Mouse (Mus musculus) CH12.LX (cell line): ENCODE measurements around the gene Kxd1.

Experiments used
- CHD1 ChIP-seq: IDR thresholded peaks from 2 replicates; pipeline ENCODE4 v1.6.1; 2012; ENCODE audit warnings: low read depth, low read length, improper control_type of control experiment, inconsistent platforms
- CTCF ChIP-seq, 2 experiments: IDR thresholded peaks in 1 of 2; conservative IDR thresholded peaks in 1 of 2; 2 replicates each; pipeline ENCODE4 v1.5.1; 2011 to 2012; ENCODE audit warnings: low read depth in 2 of 2, low read length in 2 of 2, improper control_type of control experiment in 1 of 2, inconsistent platforms in 1 of 2, mild to moderate bottlenecking in 1 of 2, moderate library complexity in 1 of 2
- ELF1 ChIP-seq: IDR thresholded peaks from 2 replicates; pipeline ENCODE4 v1.6.1; 2014; ENCODE audit warnings: low read depth, mild to moderate bottlenecking, inconsistent platforms, low read length, improper control_type of control experiment
- ETS1 ChIP-seq: conservative IDR thresholded peaks from 2 replicates; pipeline ENCODE4 v1.6.1; 2012; ENCODE audit warnings: low read depth, mild to moderate bottlenecking, inconsistent platforms, low read length, improper control_type of control experiment, moderate library complexity
- HCFC1 ChIP-seq: IDR thresholded peaks from 2 replicates; pipeline ENCODE4 v1.6.1; 2012; ENCODE audit warnings: low read depth, mild to moderate bottlenecking, inconsistent platforms, low read length, improper control_type of control experiment
- JUND ChIP-seq: conservative IDR thresholded peaks from 2 replicates; pipeline ENCODE4 v1.6.1; 2011; ENCODE audit warnings: low read depth, low read length, improper control_type of control experiment
- MAZ ChIP-seq: IDR thresholded peaks from 2 replicates; pipeline ENCODE4 v1.6.1; 2012; ENCODE audit warnings: low read depth, mild to moderate bottlenecking, inconsistent platforms, low read length, improper control_type of control experiment, moderate library complexity
- MXI1 ChIP-seq: IDR thresholded peaks from 2 replicates; pipeline ENCODE4 v1.6.1; 2011; ENCODE audit warnings: mild to moderate bottlenecking, low read depth, low read length, improper control_type of control experiment
- POLR2A ChIP-seq: IDR thresholded peaks from 2 replicates; pipeline ENCODE4 v1.6.1; 2011; ENCODE audit warnings: low read depth, mild to moderate bottlenecking, improper control_type of control experiment, low read length
- POLR2AphosphoS2 ChIP-seq: IDR thresholded peaks from 2 replicates; pipeline ENCODE4 v1.6.1; 2011; ENCODE audit warnings: low read depth, low read length, improper control_type of control experiment
- SIN3A ChIP-seq: IDR thresholded peaks from 2 replicates; pipeline ENCODE4 v1.6.1; 2012; ENCODE audit warnings: low read length, improper control_type of control experiment, inconsistent platforms
- TCF12 ChIP-seq: IDR thresholded peaks from 2 replicates; pipeline ENCODE4 v1.6.1; 2014; ENCODE audit warnings: low read depth, mild to moderate bottlenecking, inconsistent platforms, low read length, improper control_type of control experiment
- ZC3H11A ChIP-seq: IDR thresholded peaks from 2 replicates; pipeline ENCODE4 v1.6.1; 2012; ENCODE audit warnings: low read depth, mild to moderate bottlenecking, inconsistent platforms, low read length, improper control_type of control experiment
- ZKSCAN1 ChIP-seq: IDR thresholded peaks from 2 replicates; pipeline ENCODE4 v1.6.1; 2012; ENCODE audit warnings: low read depth, inconsistent platforms, low read length, improper control_type of control experiment, borderline replicate concordance

DNA sequence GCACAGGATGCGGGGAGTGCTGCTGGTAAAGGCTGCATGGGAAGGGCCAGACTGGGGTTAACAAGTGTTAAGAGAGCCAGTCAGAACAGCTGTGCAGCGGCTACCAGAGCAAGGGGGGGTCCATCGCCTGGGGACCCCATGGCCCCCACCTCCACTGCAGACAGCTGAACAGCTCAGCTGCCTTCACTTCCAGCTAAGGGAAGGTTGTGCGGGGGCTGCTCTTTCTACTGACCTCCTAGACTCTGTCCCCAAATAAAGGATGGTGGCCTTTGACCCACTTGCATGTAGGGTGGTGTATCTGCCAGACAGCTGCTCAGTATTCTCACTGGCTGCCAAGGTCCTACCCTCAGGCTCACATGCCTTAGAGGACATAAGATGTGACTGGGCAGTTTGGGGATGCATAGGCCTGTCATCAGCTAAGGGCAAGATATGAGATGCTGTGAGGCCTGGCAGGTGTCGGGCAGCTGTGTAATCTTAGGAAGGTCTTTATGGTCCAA is 60.5 kb downstream of the Kxd1 start:
- TF ChIP-seq POLR2A (no peak), MXI1 (no peak), CTCF (conservative IDR thresholded peaks at IDR 0.05 in 1 of 2, IDR thresholded peaks at IDR 0.05 in 1 of 2; ENCODE audit: low read depth in 2 of 2, low read length in 2 of 2) (no peak), SIN3A (no peak), ELF1 (no peak), CHD1 (no peak), TCF12 (no peak), JUND (no peak), MAZ (no peak), HCFC1 (no peak), ZKSCAN1 (no peak), ZC3H11A (no peak), ETS1 (no peak), POLR2AphosphoS2 (no peak)
